Mouse (Mus musculus): ENCODE measurements around the gene Crisp2. TPM values are rescaled to one million over a fixed set of nuclear protein-coding genes. Genes with fewer than 3 reads are reported as not detected.

Gene Crisp2
- polyA plus RNA-seq, 1 experiment from 2014 or later, result not detected

Other genes with a start within 250 kb of the Crisp2 start
- not detected in 2 replicates for gene Esp6, start 245.5 kb downstream of the Crisp2 start, polyA plus RNA-seq (2015; fragmentation: Nextera tagmentation; extraction: Ambion mirVana)
- gene Esp4, start 208.4 kb downstream of the Crisp2 start, polyA plus RNA-seq (2015; fragmentation: Nextera tagmentation; extraction: Ambion mirVana), result not detected in 2 replicates
- gene Esp3, start 174.9 kb downstream of the Crisp2 start, polyA plus RNA-seq (2015; fragmentation: Nextera tagmentation; extraction: Ambion mirVana), result not detected in 2 replicates
- gene Esp1, start 79.9 kb downstream of the Crisp2 start, polyA plus RNA-seq (2015; fragmentation: Nextera tagmentation; extraction: Ambion mirVana), result not detected in 2 replicates
- gene Rhag, start 4.1 kb upstream of the Crisp2 start, polyA plus RNA-seq (2015; fragmentation: Nextera tagmentation; extraction: Ambion mirVana), result 1.9 and 3.8 TPM in 2 replicates
- 1.5 and 1.8 TPM in 2 replicates for gene 9130008F23Rik, start 73.6 kb upstream of the Crisp2 start, polyA plus RNA-seq (2015; fragmentation: Nextera tagmentation; extraction: Ambion mirVana)
- gene Glyatl3, start 107.3 kb upstream of the Crisp2 start, polyA plus RNA-seq (2015; fragmentation: Nextera tagmentation; extraction: Ambion mirVana), result not detected in 2 replicates
- gene Mut, start 127.7 kb upstream of the Crisp2 start, polyA plus RNA-seq (2015; fragmentation: Nextera tagmentation; extraction: Ambion mirVana), result 48.2 and 52.4 TPM in 2 replicates
- 28.2 and 30.8 TPM in 2 replicates for gene Cenpq, start 128.0 kb upstream of the Crisp2 start, polyA plus RNA-seq (2015; fragmentation: Nextera tagmentation; extraction: Ambion mirVana)

Measured in kidney, embryonic 15.5 days (tissue).